Mouse (Mus musculus) neutrophil, adult 83 days (primary cell): ENCODE data around the gene Cog8. TPM values are rescaled to one million over a fixed set of nuclear protein-coding genes. Genes with fewer than 3 reads are reported as not detected.

Experiments
- total RNA-seq, 2 experiments: library from RNA; stranded (reverse); gene quantifications; one replicate each; pipeline ENCODE4 v1.2.4; 2023

The Cog8 gene
- 10 to 100 TPM; 17.1 to 18.3 TPM for total RNA-seq

DNA sequence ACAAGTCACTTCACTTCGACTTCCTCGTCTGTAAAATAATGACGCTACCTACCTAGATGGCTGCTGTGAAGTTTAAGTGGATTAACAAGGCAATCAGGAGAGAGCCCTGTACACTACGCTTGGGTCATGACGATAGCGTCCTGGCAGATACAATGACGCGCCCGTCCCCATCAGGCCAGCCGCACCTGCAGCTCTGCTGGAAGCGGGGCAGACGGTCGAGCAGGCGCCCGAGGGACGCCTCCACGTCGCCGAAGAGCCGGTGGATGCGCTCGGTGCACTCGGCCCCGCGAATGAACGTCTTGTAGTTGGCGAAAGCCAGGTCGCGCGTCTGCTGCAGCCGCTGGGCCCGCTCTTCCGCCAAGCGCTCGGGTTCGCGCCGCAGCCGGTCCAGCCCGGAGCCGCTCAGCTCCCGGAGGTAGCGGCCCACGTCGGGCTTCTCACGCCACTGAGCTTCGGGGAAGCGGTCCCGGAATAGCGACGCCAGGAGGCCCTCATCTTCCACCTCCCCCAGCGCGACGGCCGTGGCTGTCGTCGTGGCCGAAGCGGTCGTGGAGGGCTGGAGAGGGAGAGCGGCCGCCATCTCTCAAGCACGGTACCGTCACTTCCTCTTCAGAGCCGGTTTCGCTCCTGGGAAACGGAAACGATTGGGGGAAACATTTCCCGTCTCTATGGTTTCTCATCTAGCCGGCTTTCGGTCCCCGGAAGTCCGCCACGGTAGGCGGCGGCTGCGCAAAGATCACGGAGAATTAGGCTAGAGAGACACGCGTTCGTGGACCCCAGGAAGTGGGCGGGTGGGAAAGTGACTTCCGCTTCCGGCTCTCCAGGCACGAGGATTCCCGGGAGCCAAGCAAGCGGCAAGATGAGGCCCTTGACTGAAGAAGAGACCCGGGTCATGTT lies at the start of gene Cog8, which contains the start of gene Nip7:
Cog8 (minus strand) TSS at position 614 of the 897 bp plus-strand sequence.
Nip7 (plus strand) TSS at position 802 of the 897 bp plus-strand sequence.

DNA sequence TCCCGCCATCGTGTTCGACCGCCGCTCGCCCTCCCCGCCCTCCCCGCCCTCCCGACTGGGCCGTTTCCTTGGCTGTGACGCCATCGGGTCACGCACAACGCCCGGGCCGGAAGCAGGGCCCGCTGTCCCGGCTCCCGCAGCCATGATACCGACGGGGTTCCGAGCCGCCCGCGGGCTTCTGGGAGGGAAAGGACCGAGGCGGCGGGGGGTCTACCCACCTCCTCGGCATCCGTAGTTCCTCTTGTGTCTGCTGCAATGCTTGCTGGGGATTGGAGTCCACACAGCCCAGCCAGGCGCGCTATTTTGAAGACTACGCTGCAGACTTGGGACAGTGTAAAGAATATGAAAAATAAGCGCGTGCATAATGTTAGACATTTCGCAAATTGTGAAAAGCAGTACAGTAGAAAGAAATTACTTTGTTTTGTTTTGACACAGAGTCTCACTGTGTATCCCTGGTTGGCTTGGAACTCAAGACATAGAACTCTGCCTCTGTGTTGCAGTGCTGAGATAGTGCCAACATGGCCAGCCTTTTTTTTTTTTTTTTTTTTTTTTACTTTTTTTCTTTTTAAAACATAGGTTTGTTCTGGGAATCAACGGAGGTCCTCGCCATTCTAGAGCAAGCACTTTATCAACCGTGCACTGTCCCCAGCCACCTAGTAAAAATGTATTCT lies 40.0 kb upstream of the Cog8 start, which contains the start of gene Terf2:
Terf2 (minus strand) TSS at position 182 of the 671 bp plus-strand sequence.

DNA sequence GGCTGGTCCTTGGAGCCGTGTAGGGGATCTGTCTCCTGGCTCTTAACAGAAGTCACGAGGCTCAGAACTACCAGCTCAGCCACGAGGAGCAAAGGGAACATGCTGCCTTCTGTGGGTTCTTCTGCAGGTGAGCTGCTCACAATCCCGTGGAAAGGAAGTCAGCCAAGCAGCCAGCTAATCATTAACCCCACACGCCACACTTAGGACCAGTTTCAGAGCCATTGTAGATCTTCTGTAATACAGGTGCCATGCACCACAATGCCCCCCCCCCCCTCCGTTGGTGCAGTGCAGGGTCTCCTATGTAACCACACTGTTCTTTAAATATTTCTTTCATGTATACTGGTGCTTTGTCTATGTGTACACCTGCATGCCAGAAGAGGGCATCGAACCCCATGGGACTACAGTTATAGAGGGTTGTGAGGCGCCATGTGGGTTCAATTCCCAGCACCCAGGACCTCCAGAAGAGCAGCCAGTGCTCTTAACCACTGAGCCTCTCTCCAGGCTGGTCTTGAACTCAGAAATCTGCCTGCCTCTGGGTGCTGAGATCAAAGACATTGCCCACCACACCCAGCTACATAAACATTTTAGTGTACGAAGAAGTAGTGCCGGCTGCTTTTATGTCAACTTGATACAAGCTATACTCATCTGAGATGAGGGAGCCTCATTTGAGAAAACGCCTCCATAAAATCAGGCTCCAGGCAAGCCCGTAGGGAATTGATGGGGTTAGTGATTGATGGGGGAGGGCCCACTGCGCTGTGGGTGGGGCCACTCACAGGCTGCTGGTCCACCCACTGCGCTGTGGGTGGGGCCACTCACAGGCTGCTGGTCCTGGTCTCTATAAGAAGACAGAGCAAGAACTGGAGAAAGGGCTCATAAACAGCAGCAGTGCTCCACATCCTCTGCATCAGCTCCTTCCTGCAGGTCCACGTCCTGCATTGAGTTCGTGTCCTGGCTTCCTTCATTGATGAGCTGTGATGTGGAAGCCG lies 9.3 kb upstream of the Cog8 start, which contains the start of gene Tmed6:
Tmed6 (minus strand) TSS at position 134 of the 986 bp plus-strand sequence.

DNA sequence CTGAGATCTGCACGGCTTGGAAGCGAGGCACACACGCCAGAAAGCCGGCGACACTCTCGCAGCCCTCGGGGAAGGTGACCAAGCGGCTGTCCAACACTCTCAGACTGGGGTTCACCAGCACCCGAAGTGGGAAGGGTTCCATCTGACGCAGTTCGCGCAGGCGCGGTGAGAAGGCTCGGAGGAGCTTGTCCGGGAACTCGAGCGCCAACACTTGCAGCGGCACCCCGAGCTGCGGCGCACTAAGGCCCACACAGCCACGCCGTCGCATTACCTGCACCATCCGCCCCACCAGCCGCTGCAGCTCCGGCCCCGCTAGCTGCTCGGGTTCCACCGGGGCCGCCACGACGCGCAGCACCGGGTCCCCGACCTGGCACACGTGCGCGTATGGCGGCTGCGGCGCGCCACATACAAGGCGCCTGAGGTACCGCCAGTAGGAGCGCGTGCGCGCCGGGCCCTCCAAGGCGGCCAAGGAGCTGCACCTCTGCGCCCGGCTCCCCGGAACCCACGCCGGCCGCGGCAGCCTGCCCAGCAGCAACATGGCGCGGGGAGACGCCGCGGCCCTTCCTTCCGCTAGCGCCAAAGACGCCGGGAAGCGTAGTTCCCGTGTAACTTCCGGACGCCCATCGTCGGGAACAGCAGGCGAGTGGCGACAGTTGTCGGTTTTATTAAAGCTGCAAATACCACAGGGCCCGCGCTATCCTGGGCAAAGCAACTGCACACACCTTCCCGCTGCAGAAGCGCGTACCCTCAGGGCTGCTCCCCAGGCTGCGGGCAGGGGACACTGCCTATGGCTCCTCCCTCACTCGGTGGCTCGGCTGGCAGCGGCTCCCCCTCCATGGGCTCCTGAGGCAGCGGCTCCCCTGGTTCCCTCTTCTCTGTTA lies 8.2 kb downstream of the Cog8 start, which contains the start of gene Pdf:
Pdf (minus strand) TSS at position 554 of the 881 bp plus-strand sequence.

GRCm38 (mm10) chr8:107030650-107031576 lies 25.6 kb downstream of the Cog8 start, which contains the start of gene Vps4a:
Gene Vps4a (plus strand): TSS chr8:107031222.

Other genes starting within 250 kb of the Cog8 start
- gene Has3, start 186.4 kb downstream of the Cog8 start, total RNA-seq, result under 1 TPM in 1 of 2 experiments, not detected in 1; 0.31 TPM
- 1 to 10 TPM; 9.5 TPM for gene Utp4, start 163.1 kb downstream of the Cog8 start, total RNA-seq
- 10 to 100 TPM; 19.1 to 24.3 TPM for gene Sntb2, start 120.9 kb downstream of the Cog8 start, total RNA-seq
- 10 to 100 TPM; 28.6 to 31.5 TPM for gene Vps4a, start 25.5 kb downstream of the Cog8 start, total RNA-seq
- gene Pdf, start 8.1 kb downstream of the Cog8 start, total RNA-seq, result 1 to 10 TPM; 4.5 to 4.7 TPM
- gene Nip7, start 188 bp upstream of the Cog8 start, total RNA-seq, result 10 to 100 TPM; 17.1 to 17.7 TPM
- gene Tmed6, start 9.0 kb upstream of the Cog8 start, total RNA-seq, result under 1 TPM in 1 of 2 experiments, not detected in 1; 0.55 TPM
- gene Terf2, start 39.9 kb upstream of the Cog8 start, total RNA-seq, result 10 to 100 TPM; 15.2 to 15.6 TPM
- gene Cyb5b, start 94.0 kb upstream of the Cog8 start, total RNA-seq, result 10 to 100 TPM; 19.1 to 22.8 TPM
- 10 to 100 TPM; 55.7 to 76.5 TPM for gene Nfat5, start 236.8 kb upstream of the Cog8 start, total RNA-seq